Mouse (Mus musculus) liver, embryonic 14.5 days (tissue): ENCODE measurements around the gene Dctn3. TPM values are rescaled to one million over a fixed set of nuclear protein-coding genes. Genes with fewer than 3 reads are reported as not detected.

Source experiments
- ATAC-seq: fragments of 200-750 bp; cut with Nextera tagmentation; 2 replicates; pipeline ENCODE4 v1.8.0; 2017; ENCODE audit warnings: moderate number of reproducible peaks, mild to moderate bottlenecking, moderate library complexity; ENCODE audit not compliant: insufficient read depth
- DNase-seq, 3 experiments: peaks; one replicate each; pipeline ENCODE4 v3.0.0-alpha.2; 2012 to 2013; ENCODE audit warnings: low read depth in 3 of 3, low spot score in 3 of 3
- H3K27ac ChIP-seq: fragments of 300-500 bp; sonication (generic); 2 replicates; pipeline ENCODE4 v1.5.1; 2014; ENCODE audit warnings: moderate library complexity, mild to moderate bottlenecking, control low read depth, inconsistent platforms
- H3K27me3 ChIP-seq: fragments of 300-500 bp; sonication (generic); 2 replicates; pipeline ENCODE4 v1.6.1; 2014; ENCODE audit warnings: mild to moderate bottlenecking, low read length, moderate library complexity; ENCODE audit not compliant: control insufficient read depth, insufficient read depth
- H3K36me3 ChIP-seq: fragments of 300-500 bp; sonication (generic); replicated peaks from 2 replicates; pipeline ENCODE4 v1.6.1; 2014; ENCODE audit warnings: low read depth; ENCODE audit not compliant: control insufficient read depth, insufficient read depth
- H3K4me1 ChIP-seq, 2 experiments: fragments of 200-500 bp in 1 of 2; fragments of 300-500 bp in 1 of 2; sonication (generic) in 1 of 2; replicated peaks; 2 replicates each; pipeline ENCODE4 v1.6.1; 2012 to 2014; ENCODE audit warnings: antibody characterized with exemption in 1 of 2, inconsistent platforms in 1 of 2, low read length in 1 of 2; ENCODE audit not compliant: control insufficient read depth in 2 of 2, insufficient read depth in 2 of 2
- H3K4me2 ChIP-seq: fragments of 300-500 bp; sonication (generic); 2 replicates; pipeline ENCODE4 v1.6.1; 2014; ENCODE audit warnings: low read depth, mild to moderate bottlenecking, control low read depth, moderate library complexity
- H3K4me3 ChIP-seq, 2 experiments: fragments of 200-500 bp in 1 of 2; fragments of 300-500 bp in 1 of 2; sonication (generic) in 1 of 2; 2 replicates each; pipeline ENCODE4 v1.5.1; 2012 to 2014; ENCODE audit warnings: low read depth in 2 of 2, low read length in 2 of 2, mild to moderate bottlenecking in 2 of 2, control low read depth in 1 of 2, inconsistent platforms in 1 of 2, moderate library complexity in 1 of 2; ENCODE audit not compliant: insufficient read depth in 1 of 2
- H3K9ac ChIP-seq: fragments of 300-500 bp; sonication (generic); replicated peaks from 2 replicates; pipeline ENCODE4 v1.6.1; 2014; ENCODE audit warnings: mild to moderate bottlenecking, control low read depth, moderate library complexity
- H3K9me3 ChIP-seq: fragments of 300-500 bp; sonication (generic); 2 replicates; pipeline ENCODE4 v1.6.1; 2016; ENCODE audit warnings: low read length, mixed read lengths; ENCODE audit not compliant: control insufficient read depth
- CTCF ChIP-seq: IDR thresholded peaks from 2 replicates; pipeline ENCODE4 v1.5.1; 2016; ENCODE audit warnings: antibody characterized with exemption, low read depth, control low read depth
- EP300 ChIP-seq: IDR thresholded peaks from 2 replicates; pipeline ENCODE4 v1.6.1; 2016; ENCODE audit warnings: antibody characterized with exemption, low read depth
- WGBS: fragments of 180-500 bp; shearing (Covaris S2); extraction: QIAGEN DNeasy Blood & Tissue Kit; methylation state at CpG from one replicate; pipeline ENCODE4 v1.1.7; 2014; ENCODE audit not compliant: insufficient replicate concordance; 5-methylcytosine and 5-hydroxymethylcytosine counted together
- polyA plus RNA-seq, 2 experiments: library from polyadenylated mRNA; depleted of rRNA in 1 of 2; stranded (reverse) in 1 of 2; unstranded in 1 of 2; fragments of >200 nt; fragmentation: Nextera tagmentation in 1 of 2; extraction: Ambion mirVana in 1 of 2; gene quantifications; 2 replicates each; pipeline versions ENCODE4 v1.2.1 to v1.2.3; 2012 to 2014

Gene Dctn3
- polyA plus RNA-seq, 2 experiments, result 39.8 to 63.9 TPM

DNA sequence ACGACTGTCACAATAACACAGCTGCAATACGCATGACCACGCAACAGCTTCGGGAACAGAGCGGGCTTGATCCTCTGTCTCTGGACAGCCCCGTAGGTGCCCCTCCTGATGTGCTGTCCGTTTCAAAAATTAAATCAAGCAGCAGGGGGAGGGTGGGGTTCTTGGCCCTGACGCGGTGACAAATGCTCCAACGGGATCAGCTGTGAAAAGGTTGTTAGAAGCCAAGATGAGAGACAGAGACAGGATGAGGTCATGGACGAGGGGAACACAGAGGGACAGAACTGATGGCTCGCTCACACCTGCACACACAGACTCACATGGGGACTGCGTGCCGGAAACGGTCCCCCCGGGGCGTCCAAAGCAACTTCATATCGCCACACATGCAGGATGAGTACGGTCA is 49.8 kb downstream of the Dctn3 start:
- no peaks in the 10 kb centered on the region for H3K4me1 ChIP-seq
- WGBS, result 59% methylated on average over 19 of the region's 19 CpGs

DNA sequence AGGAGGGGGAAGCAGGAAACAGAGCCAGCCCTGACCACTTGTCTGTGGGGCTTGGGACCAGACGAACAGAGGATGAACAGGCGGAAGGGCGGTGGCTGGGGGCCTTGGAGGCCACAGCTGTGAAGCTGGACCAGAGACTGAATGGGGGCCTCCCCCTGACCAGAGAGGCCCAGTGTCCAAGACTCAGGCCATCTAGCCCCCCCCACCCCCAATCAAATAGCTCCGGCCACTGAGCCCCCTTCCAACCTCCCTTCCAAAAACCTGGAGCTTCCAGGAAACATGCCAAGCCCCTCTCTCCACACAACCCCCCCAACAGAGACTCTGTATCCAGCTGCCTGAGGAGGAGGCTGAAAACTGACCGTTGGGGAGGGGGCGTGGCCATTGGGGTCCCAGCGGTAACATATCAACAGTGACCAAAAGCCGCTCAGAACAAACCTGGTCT is 50.4 kb downstream of the Dctn3 start:
- Histone ChIP-seq H3K4me2 (no peak overlapping the region), H3K4me3 (no peak overlapping the region), H3K27ac (no peak overlapping the region), H3K36me3 (no peaks in the 10 kb centered on the region), H3K4me1 (no peaks in the 10 kb centered on the region), H3K9ac (no peak overlapping the region), H3K27me3 (no peaks in the 10 kb centered on the region; the same call in 1 of the 2 replicates), H3K9me3 (no peaks in the 10 kb centered on the region)
- 35% methylated on average over 8 of the region's 8 CpGs for WGBS
- TF ChIP-seq CTCF, result no peak
- TF ChIP-seq EP300, result no peak
- ATAC-seq (no peak), DNase-seq (no peak)

More for the DNA sequence above, 49.8 kb downstream of the Dctn3 start:
- ATAC-seq, result no peak
- TF ChIP-seq EP300 (no peak), CTCF (no peak)
- no peak for DNase-seq
- H3K4me3 ChIP-seq, result no peak overlapping the region
- no peak overlapping the region for H3K9ac ChIP-seq
- H3K36me3 ChIP-seq, result no peaks in the 10 kb centered on the region
- H3K27me3 ChIP-seq, result no peaks in the 10 kb centered on the region; the same call in 1 of the 2 replicates
- no peak overlapping the region for H3K27ac ChIP-seq
- no peaks in the 10 kb centered on the region for H3K9me3 ChIP-seq
- no peak overlapping the region for H3K4me2 ChIP-seq

DNA sequence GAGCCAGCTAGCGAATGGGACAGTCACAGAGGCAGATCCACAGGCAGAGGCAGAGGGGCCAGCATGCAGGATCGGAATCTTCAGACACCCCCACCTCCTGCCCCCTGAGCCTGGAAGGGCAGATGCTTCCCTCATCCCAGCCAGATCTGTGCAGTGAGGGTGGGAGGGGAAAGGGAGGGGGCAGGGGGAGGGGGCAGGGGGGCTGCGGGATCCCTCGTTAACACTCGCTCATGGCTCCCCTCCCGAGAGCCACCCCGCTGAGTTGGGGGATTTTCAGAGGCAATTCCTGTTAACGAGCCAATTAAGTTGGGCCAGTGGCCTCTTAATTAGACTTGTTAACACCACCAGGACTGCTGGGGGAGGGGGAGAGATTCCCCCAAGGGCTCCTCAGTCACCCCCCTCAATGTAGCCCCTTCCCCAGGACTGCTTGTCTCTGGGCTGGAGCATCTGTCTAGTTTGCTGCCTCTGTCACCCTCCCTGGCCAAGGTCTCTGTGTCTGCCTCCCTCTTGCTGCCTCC is 50.9 kb downstream of the Dctn3 start:
- no peaks in the 10 kb centered on the region for H3K4me1 ChIP-seq
- no peak overlapping the region for H3K27ac ChIP-seq
- H3K4me3 ChIP-seq, result no peak overlapping the region
- TF ChIP-seq EP300, result no peak
- TF ChIP-seq CTCF, result no peak
- H3K27me3 ChIP-seq, result no peaks in the 10 kb centered on the region; the same call in 1 of the 2 replicates
- no peaks in the 10 kb centered on the region for H3K9me3 ChIP-seq
- H3K4me2 ChIP-seq, result no peak overlapping the region
- DNase-seq (no peak), ATAC-seq (no peak)
- WGBS, result 16% methylated on average over 8 of the region's 8 CpGs
- H3K9ac ChIP-seq, result no peak overlapping the region
- no peaks in the 10 kb centered on the region for H3K36me3 ChIP-seq

- WGBS, result 35% methylated on average over 5 of the region's 5 CpGs
- no peak overlapping the region for H3K4me3 ChIP-seq
- no peak overlapping the region for H3K9ac ChIP-seq
- DNase-seq, result no peak
- no peaks in the 10 kb centered on the region for H3K4me1 ChIP-seq
- no peaks in the 10 kb centered on the region; the same call in 1 of the 2 replicates for H3K27me3 ChIP-seq
- H3K27ac ChIP-seq, result no peak overlapping the region
- no peak overlapping the region for H3K4me2 ChIP-seq
- H3K9me3 ChIP-seq, result no peaks in the 10 kb centered on the region
- TF ChIP-seq CTCF, result no peak
- no peak for TF ChIP-seq EP300
- no peaks in the 10 kb centered on the region for H3K36me3 ChIP-seq
- no peak for ATAC-seq
Observed at GRCm38 (mm10) chr4:41671500-41671899, 51.5 kb downstream of the Dctn3 start.

- no peak overlapping the region for H3K4me2 ChIP-seq
- H3K27me3 ChIP-seq, result no peaks in the 10 kb centered on the region; the same call in 1 of the 2 replicates
- no peaks in the 10 kb centered on the region for H3K36me3 ChIP-seq
- DNase-seq (no peak), ATAC-seq (no peak)
- no peaks in the 10 kb centered on the region for H3K4me1 ChIP-seq
- TF ChIP-seq EP300 (no peak), CTCF (no peak)
- 72% methylated on average over 18 of the region's 18 CpGs for WGBS
- no peak overlapping the region for H3K9ac ChIP-seq
- H3K4me3 ChIP-seq, result no peak overlapping the region
- no peaks in the 10 kb centered on the region for H3K9me3 ChIP-seq
- H3K27ac ChIP-seq, result no peak overlapping the region
Observed at GRCm38 (mm10) chr4:41670836-41671235, 52.1 kb downstream of the Dctn3 start.
